Mouse (Mus musculus) kidney, adult 2 months (tissue): ENCODE data around the gene Pbxip1. TPM values are rescaled to one million over a fixed set of nuclear protein-coding genes. Genes with fewer than 3 reads are reported as not detected.
A peak's percentile ranks its signal among the peaks of the same experiment; 100 is the strongest.
"Not testable (repeated sequence)": the region's sequence is repeated elsewhere in the genome, so short reads cannot be mapped to it uniquely, and the experiment has no call there.

Experiments
- DNase-seq: peaks from one replicate; pipeline ENCODE4 v3.0.0; 2021
- H3K27ac ChIP-seq: fragments of 200-500 bp; 2 replicates; pipeline ENCODE4 v1.5.1; 2012; ENCODE audit warnings: low read depth, low read length, control low read depth, inconsistent platforms; ENCODE audit not compliant: insufficient read depth
- H3K27me3 ChIP-seq: fragments of 200-500 bp; replicated peaks from 2 replicates; pipeline ENCODE4 v1.6.1; 2012; ENCODE audit warnings: mild to moderate bottlenecking, moderate library complexity, low read length, inconsistent platforms; ENCODE audit not compliant: control insufficient read depth, insufficient read depth
- H3K36me3 ChIP-seq: fragments of 200-500 bp; 2 replicates; pipeline ENCODE4 v1.6.1; 2012; ENCODE audit warnings: mild to moderate bottlenecking, moderate library complexity, low read length, inconsistent platforms; ENCODE audit not compliant: control insufficient read depth, insufficient read depth
- H3K4me1 ChIP-seq: fragments of 200-500 bp; 2 replicates; pipeline ENCODE4 v1.6.1; 2011; ENCODE audit warnings: low read length; ENCODE audit not compliant: control insufficient read depth, insufficient read depth
- H3K4me3 ChIP-seq: fragments of 200-500 bp; 2 replicates; pipeline ENCODE4 v1.5.1; 2011; ENCODE audit warnings: mild to moderate bottlenecking, low read depth, low read length, control low read depth; ENCODE audit not compliant: insufficient read depth
- CTCF ChIP-seq: fragments of 200-500 bp; conservative IDR thresholded peaks from 2 replicates; pipeline ENCODE4 v1.5.1; 2011; ENCODE audit warnings: low read depth, mild to moderate bottlenecking, control low read depth, low read length, moderate library complexity, mixed read lengths; ENCODE audit not compliant: insufficient read depth, insufficient read length
- POLR2A ChIP-seq: fragments of 200-500 bp; IDR thresholded peaks from one replicate; pipeline ENCODE4 v1.6.1; 2011; ENCODE audit warnings: low read depth, low read length, control low read depth
- WGBS: fragments of 180-500 bp; shearing (Covaris S2); methylation state at CpG from one replicate; pipeline ENCODE4 v1.1.7; 2018; 5-methylcytosine and 5-hydroxymethylcytosine counted together
- polyA plus RNA-seq: library from polyadenylated mRNA; depleted of rRNA; stranded (reverse); fragments of >200 nt; gene quantifications from 2 replicates; pipeline ENCODE4 v1.2.3, GENCODE M21; 2012

Pbxip1 gene
- polyA plus RNA-seq, 1 experiment = 61.3 TPM

DNA sequence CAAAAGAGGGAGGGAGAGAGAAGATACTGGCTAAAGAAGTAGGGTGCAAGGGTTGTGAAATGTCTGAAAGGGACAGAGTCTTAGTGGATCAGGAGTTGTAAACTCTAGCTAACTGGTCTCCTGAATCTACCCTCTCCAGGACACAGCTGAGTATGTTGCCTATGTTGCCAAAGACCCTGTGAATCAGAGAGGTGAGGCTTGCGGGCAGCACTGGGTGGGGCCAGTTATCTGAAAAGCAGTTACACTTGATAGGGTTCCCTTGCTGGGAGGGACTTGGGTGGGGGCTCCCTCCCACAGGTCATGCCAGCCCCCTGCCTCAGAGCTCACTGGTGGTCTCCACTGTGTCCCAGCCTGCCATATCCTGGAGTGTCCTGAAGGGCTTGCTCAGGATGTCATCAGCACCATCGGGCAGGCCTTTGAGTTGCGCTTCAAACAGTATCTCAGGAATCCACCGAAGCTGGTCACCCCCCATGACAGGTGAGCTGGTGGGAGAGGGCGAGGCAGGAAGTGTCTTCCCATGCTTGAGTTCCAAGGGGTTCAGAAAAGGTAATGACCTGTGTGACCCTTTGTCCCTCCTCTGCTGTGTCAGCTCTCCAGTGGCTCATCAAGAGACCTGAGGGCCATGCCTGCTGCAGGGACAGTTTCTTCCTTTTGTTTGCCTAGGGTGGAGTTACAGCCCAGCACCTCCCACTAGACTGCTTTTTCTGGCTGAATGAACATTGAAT, 11.9 kb upstream of the Pbxip1 start:
- Histone ChIP-seq H3K27me3 (no peaks in the 10 kb centered on the region), H3K36me3 (no peaks in the 10 kb centered on the region), H3K4me1 (peaks cover 6% of the 10 kb centered on the region; the same call in 1 of the 2 replicates), H3K27ac (no peak overlapping the region), H3K4me3 (no peak overlapping the region)
- TF ChIP-seq POLR2A (no peak), CTCF (no peak)
- DNase-seq = no peak
- 67% methylated on average over 5 of the region's 5 CpGs for WGBS

DNA sequence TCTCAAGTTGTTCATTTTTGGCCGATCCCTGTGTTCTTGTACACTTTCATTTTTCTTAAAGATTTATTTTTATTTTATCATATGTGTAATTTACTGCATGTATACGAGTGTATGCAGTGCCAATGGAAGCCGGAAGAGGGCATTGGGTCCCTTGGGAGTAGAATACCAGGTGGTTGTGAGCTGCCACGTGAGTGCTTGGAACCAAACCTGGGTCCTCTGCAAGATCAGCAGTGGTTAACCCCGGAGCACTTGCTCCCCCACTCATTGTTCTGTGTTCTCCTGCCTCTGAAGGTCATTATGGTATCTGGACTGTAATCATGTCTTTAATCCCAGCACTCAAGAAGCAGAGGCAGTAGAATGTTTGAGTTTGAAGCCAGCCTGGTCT, 11.4 kb upstream of the Pbxip1 start:
- WGBS = 64% methylated on average over 5 of the region's 5 CpGs
- H3K36me3 ChIP-seq = no peaks in the 10 kb centered on the region
- no peak for DNase-seq
- H3K4me3 ChIP-seq = no peak overlapping the region
- H3K27ac ChIP-seq = no peak overlapping the region
- no peaks in the 10 kb centered on the region for H3K27me3 ChIP-seq
- no peak for TF ChIP-seq CTCF
- no peak for TF ChIP-seq POLR2A
- H3K4me1 ChIP-seq = peaks cover 6% of the 10 kb centered on the region; the same call in 1 of the 2 replicates

DNA sequence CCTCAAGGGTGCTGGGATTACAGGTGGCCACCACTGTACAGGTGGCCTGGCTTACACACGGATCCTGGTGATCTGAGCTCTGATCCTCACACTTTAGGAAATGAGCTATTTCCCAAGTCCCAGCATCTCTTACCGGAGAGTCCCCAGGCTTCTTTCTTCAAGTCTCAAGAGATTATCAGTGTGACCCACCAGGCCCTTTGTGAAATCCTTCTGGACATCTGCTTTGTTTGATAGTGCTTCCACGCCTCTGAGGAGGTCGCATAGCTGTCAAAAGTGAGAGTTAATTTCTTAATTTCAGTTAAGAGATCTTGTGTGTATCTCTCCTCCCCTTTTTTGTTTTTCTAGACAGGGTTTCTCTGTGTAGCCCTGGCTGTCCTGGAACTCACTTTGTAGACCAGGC, 10.6 kb upstream of the Pbxip1 start:
- Histone ChIP-seq H3K27ac (no peak overlapping the region), H3K4me3 (no peak overlapping the region), H3K36me3 (no peaks in the 10 kb centered on the region), H3K27me3 (no peaks in the 10 kb centered on the region), H3K4me1 (peaks cover 6% of the 10 kb centered on the region; the same call in 1 of the 2 replicates)
- no peak for DNase-seq
- 94% methylated on average over 4 of the region's 4 CpGs for WGBS
- no peak for TF ChIP-seq POLR2A
- TF ChIP-seq CTCF = no peak

DNA sequence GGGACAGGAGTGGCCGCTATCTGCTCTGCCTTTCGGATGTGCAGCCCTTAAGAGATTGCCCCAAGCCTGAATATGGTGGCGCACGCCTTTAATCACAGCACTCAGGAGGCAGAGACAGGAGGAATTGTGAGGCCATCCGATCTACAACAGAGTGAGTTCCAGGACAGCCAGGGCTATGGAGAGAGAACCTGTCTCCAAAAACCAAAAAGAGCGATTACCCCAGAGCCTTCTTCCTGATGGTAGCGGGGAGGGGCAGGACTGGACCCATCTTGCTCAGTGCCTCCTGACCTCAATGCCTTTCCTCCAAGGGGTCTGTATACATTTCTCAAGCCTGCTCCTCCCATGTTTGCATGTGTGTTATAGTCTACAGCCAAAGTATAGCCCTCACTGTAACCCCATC, 7.5 kb upstream of the Pbxip1 start:
- not testable (repeated sequence) for H3K27ac ChIP-seq, H3K4me3 ChIP-seq, H3K36me3 ChIP-seq, DNase-seq, H3K4me1 ChIP-seq, H3K27me3 ChIP-seq
- 93% methylated on average over 7 of the region's 7 CpGs for WGBS

DNA sequence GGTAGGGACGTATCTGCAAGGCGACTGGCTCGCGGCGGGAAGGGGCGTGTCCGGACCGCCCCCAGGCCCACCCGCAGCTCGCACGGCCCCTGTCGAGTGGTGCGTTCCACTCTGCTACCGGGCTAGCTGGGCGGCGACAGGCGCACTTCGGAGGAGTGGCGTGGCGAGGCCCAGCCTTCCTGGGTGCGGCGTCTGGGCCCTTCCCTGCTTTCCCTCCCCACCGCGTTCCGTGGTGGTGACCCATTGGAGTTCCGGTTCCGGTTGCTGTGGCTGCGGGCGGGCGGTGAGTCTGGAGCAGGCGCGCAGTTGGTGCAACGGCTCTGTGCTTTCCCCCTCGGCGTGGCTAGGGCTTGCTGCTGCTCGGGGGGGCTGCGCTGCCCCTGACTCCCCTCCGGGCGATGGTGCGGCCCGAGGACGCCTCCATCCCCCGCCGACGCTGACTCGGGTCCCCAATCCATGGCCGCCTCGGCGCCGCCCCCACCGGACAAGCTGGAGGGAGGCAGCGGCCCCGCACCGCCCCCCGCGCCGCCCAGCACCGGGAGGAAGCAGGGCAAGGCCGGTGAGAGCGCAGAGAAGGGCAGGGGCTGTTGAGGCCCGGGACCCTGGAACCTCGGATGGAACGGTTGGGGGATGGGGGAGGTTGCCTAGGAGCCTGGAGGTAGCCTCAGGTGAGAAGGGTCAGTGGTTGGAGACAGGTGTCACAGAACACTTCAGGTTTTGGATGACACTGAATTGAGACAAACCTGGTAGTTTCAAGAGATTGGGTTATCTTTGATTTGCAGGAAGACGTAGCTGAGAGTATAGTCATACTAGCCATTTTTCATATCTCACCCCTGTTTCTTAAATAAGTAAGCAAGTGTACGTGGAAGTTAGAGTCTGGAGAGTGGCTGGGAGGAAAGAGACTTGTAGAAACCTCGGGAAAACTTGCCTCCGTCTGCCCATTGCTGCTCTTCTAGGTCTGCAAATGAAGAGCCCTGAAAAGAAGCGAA, 6.0 kb upstream of the Pbxip1 start, which contains the start of gene Pygo2:
Gene Pygo2, plus strand, starts transcription at position 44 of the 989 bp plus-strand sequence.
- peak within 1 kb of the TSS; percentile 89 for H3K4me3 ChIP-seq
- H3K4me1 ChIP-seq = peaks cover 6% of the 10 kb centered on the region; the same call in 1 of the 2 replicates
- DNase-seq = peak; percentile 98
- 2% methylated on average over 61 of the region's 68 CpGs for WGBS
- H3K27me3 ChIP-seq = no peaks in the 10 kb centered on the region
- TF ChIP-seq CTCF = no peak
- TF ChIP-seq POLR2A = peak; percentile 60
- H3K27ac ChIP-seq = peak within 1 kb of the TSS; percentile 66
- H3K36me3 ChIP-seq = peaks cover 1% of the 10 kb centered on the region; the same call in 1 of the 2 replicates

DNA sequence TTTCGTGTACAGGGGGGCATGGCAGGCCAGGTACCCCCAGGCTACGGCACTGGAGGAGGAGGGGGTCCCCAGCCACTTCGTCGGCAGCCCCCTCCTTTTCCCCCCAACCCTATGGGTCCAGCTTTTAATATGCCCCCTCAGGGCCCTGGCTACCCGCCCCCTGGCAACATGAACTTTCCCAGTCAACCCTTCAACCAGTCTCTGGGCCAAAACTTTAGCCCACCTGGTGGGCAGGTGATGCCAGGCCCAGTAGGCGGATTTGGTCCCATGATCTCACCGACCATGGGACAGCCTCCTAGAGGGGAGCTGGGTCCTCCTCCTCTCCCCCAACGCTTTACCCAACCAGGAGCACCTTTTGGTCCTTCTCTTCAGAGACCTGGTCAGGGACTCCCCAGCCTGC, 3.9 kb upstream of the Pbxip1 start:
- WGBS = 92% methylated on average over 8 of the region's 8 CpGs
- Histone ChIP-seq H3K27me3 (no peaks in the 10 kb centered on the region), H3K27ac (no peak overlapping the region), H3K36me3 (peaks cover 1% of the 10 kb centered on the region; the same call in 1 of the 2 replicates), H3K4me1 (peaks cover 13% of the 10 kb centered on the region; the same call in 1 of the 2 replicates), H3K4me3 (no peak overlapping the region)
- no peak for TF ChIP-seq CTCF
- DNase-seq = no peak

DNA sequence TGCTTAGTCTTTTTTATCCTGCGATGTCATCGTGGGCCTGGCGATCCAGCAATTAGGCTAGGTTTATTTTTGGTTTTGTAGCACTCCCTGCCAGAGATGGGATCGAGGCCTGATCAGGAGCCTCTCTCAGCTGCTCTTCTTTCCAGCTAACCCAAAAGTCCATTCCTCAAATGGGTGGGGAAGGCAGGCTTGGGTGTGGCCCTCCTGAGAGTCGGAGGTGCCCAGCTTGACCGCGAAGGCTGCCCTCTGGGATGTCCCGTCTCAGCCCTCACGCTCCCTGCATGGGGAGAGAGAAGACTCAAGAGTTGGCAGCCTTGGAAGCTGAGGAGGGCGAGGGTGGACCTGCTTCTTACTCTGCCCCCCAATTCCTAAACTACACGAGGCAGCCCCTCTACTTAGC, 2.0 kb upstream of the Pbxip1 start:
- 79% methylated on average over 11 of the region's 11 CpGs for WGBS
- DNase-seq = no peak
- no peak for TF ChIP-seq CTCF
- TF ChIP-seq POLR2A = no peak
- H3K27ac ChIP-seq = no peak overlapping the region
- peaks cover 1% of the 10 kb centered on the region; the same call in 1 of the 2 replicates for H3K36me3 ChIP-seq
- H3K27me3 ChIP-seq = no peaks in the 10 kb centered on the region
- no peak overlapping the region for H3K4me3 ChIP-seq
- peaks cover 13% of the 10 kb centered on the region; the same call in 1 of the 2 replicates for H3K4me1 ChIP-seq
